Mouse (Mus musculus) ES-E14 (cell line): ENCODE results near the gene Slc23a3.

Source experiments
- HCFC1 ChIP-seq: IDR thresholded peaks from 2 replicates; pipeline ENCODE4 v1.6.1; 2012; ENCODE audit warnings: low read length, inconsistent platforms, borderline replicate concordance; ENCODE audit not compliant: insufficient read depth
- MAFK ChIP-seq: IDR thresholded peaks from 2 replicates; pipeline ENCODE4 v1.6.1; 2014; ENCODE audit warnings: mild to moderate bottlenecking, low read depth, low read length, inconsistent platforms; ENCODE audit not compliant: insufficient read depth

GRCm38 (mm10) chr1:75168093-75168471 is 34.4 kb upstream of the Slc23a3 start:
- TF ChIP-seq MAFK, result no peak
- TF ChIP-seq HCFC1, result no peak
